Mouse (Mus musculus) kidney, embryonic 15.5 days (tissue): ENCODE results near the gene Fhit. TPM values are rescaled to one million over a fixed set of nuclear protein-coding genes. Genes with fewer than 3 reads are reported as not detected.

Experiments used
- ATAC-seq: fragments of 200-750 bp; cut with Nextera tagmentation; replicated peaks from 2 replicates; pipeline ENCODE4 v1.8.0; 2017; ENCODE audit warnings: moderate TSS enrichment; ENCODE audit not compliant: low FRiP score
- H3K27ac ChIP-seq: fragments of 300-500 bp; sonication (generic); 2 replicates; pipeline ENCODE4 v1.5.1; 2015; ENCODE audit warnings: mild to moderate bottlenecking, inconsistent platforms
- H3K27me3 ChIP-seq: fragments of 300-500 bp; sonication (generic); 2 replicates; pipeline ENCODE4 v1.6.1; 2015; ENCODE audit warnings: inconsistent platforms
- H3K36me3 ChIP-seq: fragments of 300-500 bp; sonication (generic); 2 replicates; pipeline ENCODE4 v1.6.1; 2015; ENCODE audit warnings: inconsistent platforms
- H3K4me1 ChIP-seq: fragments of 300-500 bp; sonication (generic); 2 replicates; pipeline ENCODE4 v1.6.1; 2015; ENCODE audit warnings: inconsistent platforms
- H3K4me2 ChIP-seq: fragments of 300-500 bp; sonication (generic); 2 replicates; pipeline ENCODE4 v1.6.1; 2015; ENCODE audit warnings: moderate library complexity, mild to moderate bottlenecking, inconsistent platforms
- H3K4me3 ChIP-seq: fragments of 300-500 bp; sonication (generic); replicated peaks from 2 replicates; pipeline ENCODE4 v1.5.1; 2015; ENCODE audit warnings: mild to moderate bottlenecking, inconsistent platforms
- H3K9ac ChIP-seq: fragments of 300-500 bp; sonication (generic); 2 replicates; pipeline ENCODE4 v1.6.1; 2015; ENCODE audit warnings: mild to moderate bottlenecking, inconsistent platforms
- H3K9me3 ChIP-seq: fragments of 300-500 bp; sonication (generic); replicated peaks from 2 replicates; pipeline ENCODE4 v1.6.1; 2016; ENCODE audit warnings: inconsistent platforms
- WGBS: fragments of 180-500 bp; shearing (Covaris S2); methylation state at CpG from one replicate; pipeline ENCODE4 v1.1.7; 2015; ENCODE audit warnings: mixed read lengths; 5-methylcytosine and 5-hydroxymethylcytosine counted together
- polyA plus RNA-seq: library from polyadenylated mRNA; unstranded; fragments of >200 nt; fragmentation: Nextera tagmentation; extraction: Ambion mirVana; gene quantifications from 2 replicates; pipeline ENCODE4 v1.2.1, GENCODE M21; 2015

Gene Fhit
- polyA plus RNA-seq, 1 experiment from 2014 or later = 5.1 TPM

DNA sequence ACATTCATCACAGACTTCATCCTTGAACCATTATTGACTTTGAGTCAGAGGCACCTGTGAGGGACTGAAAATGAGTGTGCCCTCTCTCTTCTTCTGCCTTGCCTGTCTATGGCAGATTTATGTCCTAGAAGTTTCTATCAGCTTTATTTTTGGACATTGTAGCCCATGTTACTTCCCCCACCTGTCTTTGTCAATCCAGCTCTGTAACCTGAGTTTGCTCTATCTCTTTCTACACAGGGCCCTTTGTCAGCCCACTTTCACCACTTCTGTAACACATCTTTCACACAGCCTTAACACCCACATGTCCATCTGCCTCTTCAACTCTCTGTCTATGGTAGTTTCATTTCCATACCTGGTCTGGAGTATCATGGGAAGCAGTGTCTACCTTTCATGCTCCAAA is 1609.7 kb downstream of the Fhit start:
- Histone ChIP-seq H3K4me1 (no peaks in the 10 kb centered on the region), H3K27me3 (no peaks in the 10 kb centered on the region), H3K36me3 (no peaks in the 10 kb centered on the region), H3K4me2 (no peak overlapping the region), H3K4me3 (no peak overlapping the region), H3K9ac (no peak overlapping the region), H3K9me3 (no peaks in the 10 kb centered on the region), H3K27ac (no peak overlapping the region)
- ATAC-seq = no peak

- 50% methylated on average over 1 of the region's 1 CpGs for WGBS
- Histone ChIP-seq H3K9ac (no peak overlapping the region), H3K36me3 (no peaks in the 10 kb centered on the region), H3K4me2 (no peak overlapping the region), H3K27ac (no peak overlapping the region), H3K4me3 (no peak overlapping the region), H3K9me3 (no peaks in the 10 kb centered on the region), H3K27me3 (no peaks in the 10 kb centered on the region), H3K4me1 (no peaks in the 10 kb centered on the region)
- ATAC-seq = no peak
These were observed 1613.9 kb downstream of the Fhit start for GRCm38 (mm10) chr14:9547952-9548351.

DNA sequence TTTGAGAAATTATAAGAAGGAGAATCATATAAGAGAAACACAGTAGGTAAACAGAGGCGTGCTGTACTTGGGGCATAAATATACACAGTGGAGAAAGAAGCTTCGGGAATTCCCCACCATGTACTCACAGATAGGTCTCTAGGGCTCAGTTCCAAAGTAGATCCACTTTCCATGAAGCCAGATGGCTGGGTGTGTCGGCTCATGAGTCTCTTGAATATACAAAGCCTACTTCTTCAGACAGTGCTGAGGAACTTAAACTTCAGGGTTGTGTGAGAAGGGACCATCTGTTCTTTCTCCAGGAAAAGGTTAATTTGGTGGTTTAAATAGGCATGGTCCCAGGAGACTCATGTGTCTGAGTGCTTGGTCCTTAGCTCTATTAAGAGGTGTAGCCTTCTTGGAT is 1617.5 kb downstream of the Fhit start:
- Histone ChIP-seq H3K27ac (no peak overlapping the region), H3K9ac (no peak overlapping the region), H3K4me3 (no peak overlapping the region), H3K36me3 (no peaks in the 10 kb centered on the region), H3K27me3 (no peaks in the 10 kb centered on the region), H3K4me2 (no peak overlapping the region), H3K9me3 (no peaks in the 10 kb centered on the region), H3K4me1 (no peaks in the 10 kb centered on the region)
- 70% methylated on average over 3 of the region's 3 CpGs for WGBS
- ATAC-seq = no peak

- WGBS = 68% methylated on average over 6 of the region's 6 CpGs
These were observed 1626.3 kb downstream of the Fhit start for GRCm38 (mm10) chr14:9535491-9535890.

DNA sequence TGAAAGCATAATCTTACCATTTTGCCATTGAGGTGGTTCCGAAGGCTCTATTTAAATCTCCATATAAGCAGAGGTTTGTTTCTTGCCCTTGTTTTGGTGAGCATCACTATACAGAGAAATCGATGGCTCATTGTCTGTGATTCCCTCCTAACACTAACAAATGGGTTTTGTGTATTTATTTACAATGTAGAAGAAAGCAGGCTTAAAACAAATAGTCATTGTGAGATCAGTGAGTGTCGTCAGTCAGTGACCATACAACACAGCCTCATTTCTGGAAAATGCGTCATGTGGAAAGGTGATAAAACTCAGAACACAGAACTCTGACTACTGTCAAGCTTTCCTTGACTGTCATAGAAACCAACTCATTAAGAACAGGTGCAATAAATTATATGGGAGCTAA is 1632.6 kb downstream of the Fhit start:
- Histone ChIP-seq H3K9ac (no peak overlapping the region), H3K4me1 (no peaks in the 10 kb centered on the region), H3K27ac (no peak overlapping the region), H3K4me3 (no peak overlapping the region), H3K9me3 (no peaks in the 10 kb centered on the region), H3K4me2 (no peak overlapping the region), H3K27me3 (no peaks in the 10 kb centered on the region), H3K36me3 (no peaks in the 10 kb centered on the region)
- no peak for ATAC-seq
- WGBS = 86% methylated on average over 4 of the region's 4 CpGs

More at GRCm38 (mm10) chr14:9535491-9535890, 1626.3 kb downstream of the Fhit start:
- H3K27ac ChIP-seq = no peak overlapping the region
- no peaks in the 10 kb centered on the region for H3K27me3 ChIP-seq
- no peaks in the 10 kb centered on the region for H3K4me1 ChIP-seq
- ATAC-seq = no peak
- no peaks in the 10 kb centered on the region for H3K9me3 ChIP-seq
- no peak overlapping the region for H3K9ac ChIP-seq
- no peaks in the 10 kb centered on the region for H3K36me3 ChIP-seq
- H3K4me3 ChIP-seq = no peak overlapping the region
- H3K4me2 ChIP-seq = no peak overlapping the region

DNA sequence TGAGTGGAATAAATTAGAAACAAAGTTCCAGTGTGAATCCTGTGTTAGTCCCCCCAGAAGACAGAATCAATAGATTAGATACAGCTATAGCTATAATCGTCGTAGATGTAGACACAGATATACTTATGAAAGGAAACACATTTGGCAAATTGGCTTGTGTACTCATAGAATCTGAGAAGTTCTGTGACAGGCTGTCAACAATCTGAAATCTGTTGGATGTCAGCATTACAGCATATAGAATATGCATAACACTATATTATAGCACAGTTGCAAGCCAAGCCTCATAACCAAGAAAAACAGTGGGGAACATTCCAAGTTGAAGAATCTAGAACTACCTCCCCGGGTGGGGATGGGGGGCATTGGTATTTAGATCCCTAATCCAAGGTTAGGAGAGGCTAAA is 1635.7 kb downstream of the Fhit start:
- ATAC-seq = no peak
- H3K9ac ChIP-seq = no peak overlapping the region
- no peaks in the 10 kb centered on the region for H3K4me1 ChIP-seq
- WGBS = 92% methylated on average over 3 of the region's 3 CpGs
- no peak overlapping the region for H3K4me2 ChIP-seq
- H3K27ac ChIP-seq = no peak overlapping the region
- no peaks in the 10 kb centered on the region for H3K9me3 ChIP-seq
- no peak overlapping the region for H3K4me3 ChIP-seq
- H3K36me3 ChIP-seq = no peaks in the 10 kb centered on the region
- H3K27me3 ChIP-seq = no peaks in the 10 kb centered on the region

DNA sequence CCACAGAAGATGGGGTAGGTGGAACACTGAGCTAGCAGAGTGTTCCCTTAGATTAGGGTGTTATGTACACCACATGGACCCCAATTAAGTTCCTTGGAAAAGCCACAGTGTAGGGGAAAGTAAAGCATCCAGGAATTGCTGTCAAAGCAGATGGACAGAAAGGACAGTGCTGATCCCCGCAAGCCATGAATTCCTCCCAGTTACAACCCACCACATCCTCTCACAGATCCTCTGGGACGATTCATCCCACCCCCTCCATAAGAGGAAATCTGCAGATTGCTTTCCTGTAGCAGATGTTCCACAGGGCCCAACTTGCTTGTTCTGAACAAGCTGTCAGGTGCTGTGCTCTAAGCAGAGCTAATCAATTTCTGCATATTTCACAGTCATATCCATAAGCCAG is 1644.2 kb downstream of the Fhit start:
- ATAC-seq = no peak
- no peak overlapping the region for H3K27ac ChIP-seq
- 54% methylated on average over 2 of the region's 2 CpGs for WGBS
- H3K9me3 ChIP-seq = no peaks in the 10 kb centered on the region
- H3K4me3 ChIP-seq = no peak overlapping the region
- H3K9ac ChIP-seq = no peak overlapping the region
- no peak overlapping the region for H3K4me2 ChIP-seq
- H3K27me3 ChIP-seq = no peaks in the 10 kb centered on the region
- no peaks in the 10 kb centered on the region for H3K36me3 ChIP-seq
- no peaks in the 10 kb centered on the region for H3K4me1 ChIP-seq

GRCm38 (mm10) chr14:9509678-9510077 is 1652.2 kb downstream of the Fhit start:
- Histone ChIP-seq H3K9me3 (no peaks in the 10 kb centered on the region), H3K27ac (no peak overlapping the region), H3K4me2 (no peak overlapping the region), H3K4me1 (no peaks in the 10 kb centered on the region), H3K36me3 (no peaks in the 10 kb centered on the region), H3K27me3 (no peaks in the 10 kb centered on the region), H3K4me3 (no peak overlapping the region), H3K9ac (no peak overlapping the region)
- no peak for ATAC-seq
- 94% methylated on average over 1 of the region's 1 CpGs for WGBS

Other genes starting within 250 kb of the Fhit start
- gene Gm3839, start 194.7 kb upstream of the Fhit start, polyA plus RNA-seq = 1.6 and 1.7 TPM in 2 replicates